Mouse (Mus musculus): ENCODE results near the gene Supt20.
A peak's percentile ranks its signal among the peaks of the same experiment; 100 is the strongest.

The Supt20 gene

GRCm38 (mm10) chr3:54692202-54693055 lies at the start of gene Supt20:
Gene Supt20, plus strand, starts transcription at chr3:54692807.
- peak; percentile 96 to 97 for DNase-seq (ENCODE audit: low spot score in 2 of 2)

- no peak for DNase-seq (ENCODE audit: low spot score in 2 of 2)
These were observed 49.8 kb upstream of the Supt20 start for GRCm38 (mm10) chr3:54642851-54643250.

GRCm38 (mm10) chr3:54647583-54647982 lies 45.0 kb upstream of the Supt20 start:
- DNase-seq (ENCODE audit: low spot score in 2 of 2), result no peak

- DNase-seq (ENCODE audit: low spot score in 2 of 2), result no peak
These were observed 41.0 kb upstream of the Supt20 start for GRCm38 (mm10) chr3:54651576-54651975.

- no peak for DNase-seq (ENCODE audit: low spot score in 2 of 2)
These were observed 38.4 kb upstream of the Supt20 start for GRCm38 (mm10) chr3:54654169-54654568.

- no peak for DNase-seq (ENCODE audit: low spot score in 2 of 2)
These were observed 35.5 kb upstream of the Supt20 start for GRCm38 (mm10) chr3:54657090-54657489.

GRCm38 (mm10) chr3:54657888-54658626 lies 34.5 kb upstream of the Supt20 start:
- no peak for DNase-seq (ENCODE audit: low spot score in 2 of 2)

- DNase-seq (ENCODE audit: low spot score in 2 of 2), result no peak
These were observed 32.9 kb upstream of the Supt20 start for GRCm38 (mm10) chr3:54659736-54660135.

GRCm38 (mm10) chr3:54662411-54662810 lies 30.2 kb upstream of the Supt20 start:
- DNase-seq (ENCODE audit: low spot score in 2 of 2), result no peak

GRCm38 (mm10) chr3:54668141-54668540 lies 24.5 kb upstream of the Supt20 start:
- DNase-seq (ENCODE audit: low spot score in 2 of 2), result no peak

- DNase-seq (ENCODE audit: low spot score in 2 of 2), result no peak
These were observed 23.9 kb upstream of the Supt20 start for GRCm38 (mm10) chr3:54668722-54669121.

- no peak for DNase-seq (ENCODE audit: low spot score in 2 of 2)
These were observed 23.0 kb upstream of the Supt20 start for GRCm38 (mm10) chr3:54669559-54669958.

GRCm38 (mm10) chr3:54672111-54672510 lies 20.5 kb upstream of the Supt20 start:
- DNase-seq (ENCODE audit: low spot score in 2 of 2), result no peak

- peak; percentile 83 for DNase-seq (ENCODE audit: low spot score in 2 of 2)
These were observed 19.8 kb upstream of the Supt20 start for GRCm38 (mm10) chr3:54672557-54673529.

- DNase-seq (ENCODE audit: low spot score in 2 of 2), result peak; percentile 32 to 49
These were observed 15.8 kb upstream of the Supt20 start for GRCm38 (mm10) chr3:54676818-54677217.

- DNase-seq (ENCODE audit: low spot score in 2 of 2), result no peak
These were observed 11.1 kb upstream of the Supt20 start for GRCm38 (mm10) chr3:54681310-54682204.

GRCm38 (mm10) chr3:54685202-54685601 lies 7.4 kb upstream of the Supt20 start:
- DNase-seq (ENCODE audit: low spot score in 2 of 2), result no peak

GRCm38 (mm10) chr3:54687245-54687644 lies 5.4 kb upstream of the Supt20 start:
- no peak for DNase-seq (ENCODE audit: low spot score in 2 of 2)

GRCm38 (mm10) chr3:54689091-54689490 lies 3.5 kb upstream of the Supt20 start:
- no peak for DNase-seq (ENCODE audit: low spot score in 2 of 2)

GRCm38 (mm10) chr3:54693056-54693415 lies 429 bp downstream of the Supt20 start:
- no peak for DNase-seq (ENCODE audit: low spot score in 2 of 2)
